Mouse (Mus musculus) liver, embryonic 15.5 days (tissue): ENCODE results near the gene Cox7a1. TPM values are rescaled to one million over a fixed set of nuclear protein-coding genes. Genes with fewer than 3 reads are reported as not detected.
"Not testable (repeated sequence)": the region's sequence is repeated elsewhere in the genome, so short reads cannot be mapped to it uniquely, and the experiment has no call there.

Source experiments
- ATAC-seq: fragments of 200-750 bp; cut with Nextera tagmentation; 2 replicates; pipeline ENCODE4 v1.8.0; 2017; ENCODE audit warnings: moderate number of reproducible peaks, mild to moderate bottlenecking, moderate library complexity; ENCODE audit not compliant: insufficient read depth
- H3K27ac ChIP-seq: fragments of 300-500 bp; sonication (generic); replicated peaks from 2 replicates; pipeline ENCODE4 v1.5.1; 2015; ENCODE audit warnings: mild to moderate bottlenecking, inconsistent platforms
- H3K27me3 ChIP-seq: fragments of 300-500 bp; sonication (generic); 2 replicates; pipeline ENCODE4 v1.6.1; 2015; ENCODE audit warnings: mild to moderate bottlenecking, inconsistent platforms
- H3K36me3 ChIP-seq: fragments of 300-500 bp; sonication (generic); replicated peaks from 2 replicates; pipeline ENCODE4 v1.6.1; 2015; ENCODE audit warnings: moderate library complexity, mild to moderate bottlenecking, inconsistent platforms
- H3K4me1 ChIP-seq: fragments of 300-500 bp; sonication (generic); replicated peaks from 2 replicates; pipeline ENCODE4 v1.6.1; 2015; ENCODE audit warnings: inconsistent platforms
- H3K4me2 ChIP-seq: fragments of 300-500 bp; sonication (generic); 2 replicates; pipeline ENCODE4 v1.6.1; 2015; ENCODE audit warnings: moderate library complexity, mild to moderate bottlenecking, inconsistent platforms
- H3K4me3 ChIP-seq: fragments of 300-500 bp; sonication (generic); replicated peaks from 2 replicates; pipeline ENCODE4 v1.5.1; 2015; ENCODE audit warnings: mild to moderate bottlenecking, inconsistent platforms
- H3K9ac ChIP-seq: fragments of 300-500 bp; sonication (generic); 2 replicates; pipeline ENCODE4 v1.6.1; 2015; ENCODE audit warnings: moderate library complexity, mild to moderate bottlenecking, inconsistent platforms
- H3K9me3 ChIP-seq: fragments of 300-500 bp; sonication (generic); replicated peaks from 2 replicates; pipeline ENCODE4 v1.6.1; 2016; ENCODE audit warnings: inconsistent platforms
- WGBS: fragments of 180-500 bp; shearing (Covaris S2); methylation state at CpG from one replicate; pipeline ENCODE4 v1.1.7; 2015; ENCODE audit warnings: mixed read lengths; ENCODE audit not compliant: insufficient replicate concordance; 5-methylcytosine and 5-hydroxymethylcytosine counted together
- polyA plus RNA-seq: library from polyadenylated mRNA; unstranded; fragments of >200 nt; fragmentation: Nextera tagmentation; extraction: Ambion mirVana; gene quantifications from 2 replicates; pipeline ENCODE4 v1.2.1, GENCODE M21; 2015

The Cox7a1 gene
- polyA plus RNA-seq, 1 experiment from 2014 or later: 7.7 TPM

- H3K4me3 ChIP-seq: no peak overlapping the region
- H3K27me3 ChIP-seq: no peaks in the 10 kb centered on the region
- H3K36me3 ChIP-seq: no peaks in the 10 kb centered on the region
- no peak overlapping the region for H3K9ac ChIP-seq
- no peak for ATAC-seq
- peaks cover 19% of the 10 kb centered on the region for H3K4me1 ChIP-seq
- no peak overlapping the region for H3K4me2 ChIP-seq
- no peaks in the 10 kb centered on the region for H3K9me3 ChIP-seq
- H3K27ac ChIP-seq: no peak overlapping the region
- WGBS: 77% methylated on average over 11 of the region's 11 CpGs
Observed at GRCm38 (mm10) chr7:30202895-30203690, 19.1 kb downstream of the Cox7a1 start.

DNA sequence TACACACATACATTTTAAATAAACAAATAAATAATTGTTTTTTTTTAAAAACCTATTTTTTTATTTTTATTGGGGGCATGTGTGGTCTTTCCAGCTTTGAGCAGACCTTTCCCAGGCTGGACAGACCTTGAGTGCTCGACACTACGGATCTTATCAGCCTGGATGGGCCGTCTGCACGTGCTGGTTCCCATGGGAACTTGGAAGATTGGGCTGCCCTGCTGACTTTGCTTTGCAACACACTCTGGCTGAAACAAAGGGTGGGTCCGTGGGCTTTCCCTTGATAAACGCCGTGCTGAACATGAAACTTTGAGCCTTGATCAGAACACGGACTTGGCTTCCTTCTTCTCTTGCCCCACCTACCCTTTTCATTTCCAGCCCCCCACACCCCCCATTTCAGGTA is 20.4 kb downstream of the Cox7a1 start:
- no peaks in the 10 kb centered on the region for H3K9me3 ChIP-seq
- H3K27ac ChIP-seq: no peak overlapping the region
- H3K36me3 ChIP-seq: no peaks in the 10 kb centered on the region
- no peak overlapping the region for H3K9ac ChIP-seq
- peak overlapping the region; percentile 25; the same call in 1 of the 2 replicates for H3K4me2 ChIP-seq
- 25% methylated on average over 8 of the region's 8 CpGs for WGBS
- no peaks in the 10 kb centered on the region for H3K27me3 ChIP-seq
- no peak overlapping the region for H3K4me3 ChIP-seq
- ATAC-seq: no peak
- peaks cover 11% of the 10 kb centered on the region for H3K4me1 ChIP-seq

DNA sequence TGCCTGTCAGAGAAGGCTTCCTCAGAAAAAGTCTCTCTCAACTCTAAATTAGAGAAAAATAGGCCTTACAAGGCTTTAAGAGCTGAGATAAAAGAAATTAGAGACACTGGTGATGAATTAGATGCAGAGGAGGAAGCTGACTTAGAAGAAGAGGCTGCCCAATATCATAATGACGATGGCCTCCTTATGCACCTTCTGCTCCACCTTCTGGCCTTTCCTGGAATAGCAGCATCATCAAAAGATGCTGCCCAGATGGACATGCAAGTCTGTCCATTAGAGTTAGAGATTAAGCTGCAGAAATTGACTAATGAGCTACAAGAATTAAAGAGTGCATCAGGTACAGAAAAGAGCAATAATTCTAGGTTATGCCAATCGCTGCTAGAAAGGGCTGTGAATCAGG is 21.4 kb downstream of the Cox7a1 start:
- no peak overlapping the region for H3K27ac ChIP-seq

GRCm38 (mm10) chr7:30206364-30206763 is 22.4 kb downstream of the Cox7a1 start:
- not testable (repeated sequence) for H3K4me2 ChIP-seq, H3K27ac ChIP-seq, ATAC-seq, H3K4me3 ChIP-seq, H3K9me3 ChIP-seq, H3K27me3 ChIP-seq, H3K9ac ChIP-seq, H3K36me3 ChIP-seq
- H3K4me1 ChIP-seq: peaks cover 11% of the 10 kb centered on the region
- WGBS: 28% methylated on average over 5 of the region's 5 CpGs

More for the DNA sequence above, 21.4 kb downstream of the Cox7a1 start:
- no peak overlapping the region for H3K4me2 ChIP-seq
- no peaks in the 10 kb centered on the region for H3K36me3 ChIP-seq
- no peak overlapping the region for H3K4me3 ChIP-seq
- H3K27me3 ChIP-seq: no peaks in the 10 kb centered on the region
- ATAC-seq: no peak
- peaks cover 11% of the 10 kb centered on the region for H3K4me1 ChIP-seq
- H3K9ac ChIP-seq: no peak overlapping the region
- 3% methylated on average over 2 of the region's 2 CpGs for WGBS
- H3K9me3 ChIP-seq: no peaks in the 10 kb centered on the region

DNA sequence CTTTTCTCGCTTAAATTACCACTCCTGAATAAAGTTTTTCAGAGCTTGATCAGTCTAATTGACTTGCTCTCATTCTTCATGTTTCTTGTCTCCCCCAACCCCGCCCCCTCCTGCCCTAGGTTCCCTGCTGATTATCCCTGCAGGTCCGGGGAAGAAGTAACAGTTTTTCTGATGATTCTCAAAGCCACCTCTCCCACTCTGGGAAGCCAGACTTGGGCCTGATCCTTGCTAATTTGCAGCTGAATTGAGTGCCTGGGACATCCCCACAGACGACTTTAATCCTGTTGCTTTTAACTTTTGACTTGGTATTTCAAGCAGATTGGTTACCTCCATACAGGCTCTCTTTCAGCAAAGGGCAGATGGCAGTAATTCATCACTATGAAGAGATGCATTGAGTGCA is 27.1 kb downstream of the Cox7a1 start:
- Histone ChIP-seq H3K9ac (no peak overlapping the region), H3K4me2 (no peak overlapping the region), H3K4me3 (no peak overlapping the region), H3K4me1 (no peaks in the 10 kb centered on the region), H3K9me3 (no peaks in the 10 kb centered on the region), H3K36me3 (no peaks in the 10 kb centered on the region), H3K27me3 (no peaks in the 10 kb centered on the region), H3K27ac (no peak overlapping the region)
- WGBS: 23% methylated on average over 4 of the region's 4 CpGs
- no peak for ATAC-seq

- no peak overlapping the region for H3K4me2 ChIP-seq
- H3K27ac ChIP-seq: no peak overlapping the region
- WGBS: 70% methylated on average over 3 of the region's 3 CpGs
Observed at GRCm38 (mm10) chr7:30213881-30214280, 29.9 kb downstream of the Cox7a1 start.

DNA sequence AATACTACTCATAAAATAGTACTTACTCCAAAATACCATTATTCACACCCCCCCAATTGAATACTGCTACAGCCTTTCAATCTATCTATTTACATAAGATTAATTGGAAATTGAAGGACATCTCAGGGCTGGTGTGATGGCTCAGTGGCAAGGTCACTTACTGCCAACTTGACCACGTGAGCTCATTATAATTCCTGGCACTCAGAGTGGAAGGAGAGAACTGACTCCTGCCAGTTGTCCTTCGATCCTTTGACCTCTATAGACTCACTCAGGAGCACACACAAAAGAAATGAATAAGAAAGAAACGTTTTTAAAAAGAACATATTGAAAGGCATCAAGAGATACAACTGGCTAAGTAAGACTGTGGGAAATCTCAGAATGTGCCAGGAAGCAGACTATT is 31.9 kb downstream of the Cox7a1 start:
- H3K9ac ChIP-seq: no peak overlapping the region
- no peak overlapping the region for H3K4me2 ChIP-seq
- no peak overlapping the region for H3K27ac ChIP-seq
- H3K27me3 ChIP-seq: no peaks in the 10 kb centered on the region
- H3K4me1 ChIP-seq: peaks cover 24% of the 10 kb centered on the region
- H3K36me3 ChIP-seq: no peaks in the 10 kb centered on the region
- H3K4me3 ChIP-seq: no peak overlapping the region
- no peak for ATAC-seq
- H3K9me3 ChIP-seq: no peaks in the 10 kb centered on the region
- WGBS: 69% methylated on average over 3 of the region's 3 CpGs

More at GRCm38 (mm10) chr7:30213881-30214280, 29.9 kb downstream of the Cox7a1 start:
- Histone ChIP-seq H3K9ac (no peak overlapping the region), H3K9me3 (no peaks in the 10 kb centered on the region), H3K4me1 (peaks cover 9% of the 10 kb centered on the region), H3K36me3 (no peaks in the 10 kb centered on the region), H3K4me3 (no peak overlapping the region), H3K27me3 (no peaks in the 10 kb centered on the region)
- ATAC-seq: no peak

DNA sequence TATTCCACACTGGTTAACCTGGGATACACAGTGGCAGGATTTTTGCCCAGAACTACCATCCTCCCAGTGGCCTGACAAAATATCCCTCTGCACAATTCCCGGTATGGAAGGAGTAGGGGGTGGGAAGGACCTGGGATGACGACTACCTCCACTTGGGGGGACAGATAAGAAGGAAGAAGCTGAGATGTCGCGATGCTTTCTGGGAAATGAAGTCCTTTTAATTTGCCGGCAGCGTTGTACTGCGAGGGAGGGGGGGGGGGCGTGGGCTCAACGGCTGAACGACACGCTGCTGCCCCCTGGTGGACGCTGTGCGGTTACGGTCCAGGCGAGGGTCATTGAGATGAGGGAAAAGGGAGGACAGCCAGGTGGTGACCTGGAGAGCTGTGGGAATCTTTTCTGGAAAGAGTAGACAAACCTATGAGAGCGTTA is 32.8 kb downstream of the Cox7a1 start:
- Histone ChIP-seq H3K4me3 (no peak overlapping the region; the same call in 1 of the 2 replicates), H3K4me2 (peak overlapping the region; percentile 56), H3K9me3 (no peaks in the 10 kb centered on the region), H3K9ac (no peak overlapping the region), H3K27me3 (no peaks in the 10 kb centered on the region), H3K36me3 (no peaks in the 10 kb centered on the region), H3K4me1 (peaks cover 24% of the 10 kb centered on the region), H3K27ac (no peak overlapping the region)
- 1% methylated on average over 15 of the region's 16 CpGs for WGBS
- ATAC-seq: peak; percentile 52; the same call in 1 of the 2 replicates

GRCm38 (mm10) chr7:30217277-30217676 is 33.3 kb downstream of the Cox7a1 start:
- H3K4me3 ChIP-seq: no peak overlapping the region
- no peaks in the 10 kb centered on the region for H3K9me3 ChIP-seq
- 67% methylated on average over 2 of the region's 2 CpGs for WGBS
- H3K4me1 ChIP-seq: peaks cover 27% of the 10 kb centered on the region
- no peak overlapping the region for H3K4me2 ChIP-seq
- no peak for ATAC-seq
- H3K27ac ChIP-seq: no peak overlapping the region
- no peaks in the 10 kb centered on the region for H3K36me3 ChIP-seq
- no peaks in the 10 kb centered on the region for H3K27me3 ChIP-seq
- no peak overlapping the region for H3K9ac ChIP-seq

DNA sequence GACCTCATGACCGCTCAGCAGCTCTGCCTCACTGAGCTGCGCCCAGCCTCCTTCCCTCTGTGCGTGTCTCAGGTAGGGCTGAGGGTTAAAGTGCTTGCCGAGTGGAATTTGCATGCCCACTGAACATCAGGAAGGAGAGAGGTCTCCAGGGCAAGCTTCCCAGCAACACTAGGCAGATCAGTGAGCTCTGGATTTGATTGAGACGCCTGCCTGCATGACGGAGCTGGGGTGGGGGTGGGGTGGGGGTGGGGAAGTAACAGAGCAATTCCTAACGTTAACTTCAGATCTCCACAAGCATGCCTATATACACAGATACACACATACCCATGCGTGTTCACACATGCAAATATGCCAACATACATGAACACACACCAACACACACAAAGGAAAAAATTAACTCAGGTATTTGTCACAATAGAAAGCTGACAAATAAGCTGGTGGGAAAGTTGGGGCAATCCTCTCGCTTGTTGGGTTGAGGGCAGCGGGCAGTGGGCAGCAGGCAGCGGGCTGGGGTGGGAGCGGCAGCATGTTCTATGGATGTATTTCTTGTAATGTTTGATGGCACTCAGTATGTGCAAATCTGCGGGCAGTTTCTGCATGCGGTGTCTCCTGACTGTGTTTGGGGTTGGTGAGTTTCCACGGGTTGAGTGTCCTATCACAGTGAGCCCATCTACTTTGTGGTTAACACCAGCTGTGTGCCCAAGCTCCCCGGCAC is 35.5 kb downstream of the Cox7a1 start:
- Histone ChIP-seq H3K27me3 (no peaks in the 10 kb centered on the region), H3K9me3 (no peaks in the 10 kb centered on the region), H3K27ac (no peak overlapping the region), H3K4me3 (peak overlapping the region; percentile 51), H3K4me2 (peak overlapping the region; percentile 81), H3K36me3 (peaks cover 12% of the 10 kb centered on the region), H3K9ac (peak overlapping the region; percentile 40), H3K4me1 (peaks cover 29% of the 10 kb centered on the region)
- WGBS: 2% methylated on average over 16 of the region's 16 CpGs
- peak; percentile 43; the same call in 1 of the 2 replicates for ATAC-seq

GRCm38 (mm10) chr7:30220008-30220356 is 36.0 kb downstream of the Cox7a1 start:
- Histone ChIP-seq H3K9ac (peak overlapping the region; percentile 40), H3K27me3 (no peaks in the 10 kb centered on the region), H3K27ac (no peak overlapping the region), H3K4me2 (peak overlapping the region; percentile 81), H3K36me3 (peaks cover 16% of the 10 kb centered on the region), H3K4me3 (peak overlapping the region; percentile 51), H3K9me3 (no peaks in the 10 kb centered on the region), H3K4me1 (peaks cover 29% of the 10 kb centered on the region)
- no peak for ATAC-seq
- 12% methylated on average over 11 of the region's 11 CpGs for WGBS
